Mouse (Mus musculus) embryonic facial prominence, embryonic 13.5 days (tissue): ENCODE data around the gene Ywhae. TPM values are rescaled to one million over a fixed set of nuclear protein-coding genes. Genes with fewer than 3 reads are reported as not detected.
"Not testable (repeated sequence)": the region's sequence is repeated elsewhere in the genome, so short reads cannot be mapped to it uniquely, and the experiment has no call there.

Source experiments
- ATAC-seq: fragments of 200-750 bp; cut with Nextera tagmentation; 2 replicates; pipeline ENCODE4 v1.8.0; 2017; ENCODE audit warnings: low read depth; ENCODE audit not compliant: insufficient number of reproducible peaks, insufficient read depth, low FRiP score, low TSS enrichment
- H3K27ac ChIP-seq: fragments of 300-500 bp; sonication (generic); 2 replicates; pipeline ENCODE4 v1.5.1; 2015; ENCODE audit warnings: moderate library complexity, mild to moderate bottlenecking, inconsistent platforms
- H3K27me3 ChIP-seq: fragments of 300-500 bp; sonication (generic); 2 replicates; pipeline ENCODE4 v1.6.1; 2015; ENCODE audit warnings: mild to moderate bottlenecking, inconsistent platforms
- H3K36me3 ChIP-seq: fragments of 300-500 bp; sonication (generic); 2 replicates; pipeline ENCODE4 v1.6.1; 2015; ENCODE audit warnings: mild to moderate bottlenecking, inconsistent platforms
- H3K4me1 ChIP-seq: fragments of 300-500 bp; sonication (generic); 2 replicates; pipeline ENCODE4 v1.6.1; 2015; ENCODE audit warnings: inconsistent platforms
- H3K4me2 ChIP-seq: fragments of 300-500 bp; sonication (generic); 2 replicates; pipeline ENCODE4 v1.6.1; 2015; ENCODE audit warnings: moderate library complexity, mild to moderate bottlenecking, inconsistent platforms
- H3K4me3 ChIP-seq: fragments of 300-500 bp; sonication (generic); 2 replicates; pipeline ENCODE4 v1.5.1; 2015; ENCODE audit warnings: mild to moderate bottlenecking, inconsistent platforms
- H3K9ac ChIP-seq: fragments of 300-500 bp; sonication (generic); 2 replicates; pipeline ENCODE4 v1.6.1; 2015; ENCODE audit warnings: mild to moderate bottlenecking, inconsistent platforms
- H3K9me3 ChIP-seq: fragments of 300-500 bp; sonication (generic); 2 replicates; pipeline ENCODE4 v1.6.1; 2016; ENCODE audit warnings: inconsistent platforms
- WGBS: fragments of 180-500 bp; shearing (Covaris S2); methylation state at CpG from one replicate; pipeline ENCODE4 v1.1.7; 2015; ENCODE audit warnings: mixed read lengths; 5-methylcytosine and 5-hydroxymethylcytosine counted together
- polyA plus RNA-seq: library from polyadenylated mRNA; unstranded; fragments of >200 nt; fragmentation: Nextera tagmentation; extraction: Ambion mirVana; gene quantifications from 2 replicates; pipeline ENCODE4 v1.2.1, GENCODE M21; 2015

Ywhae gene
- polyA plus RNA-seq, result 959 and 992 TPM in 2 replicates

- H3K4me1 ChIP-seq, result peaks cover 40% of the 10 kb centered on the region
- H3K36me3 ChIP-seq, result no peaks in the 10 kb centered on the region; the same call in 1 of the 2 replicates
- H3K9me3 ChIP-seq, result no peaks in the 10 kb centered on the region
- peaks cover 4% of the 10 kb centered on the region; the same call in 1 of the 2 replicates for H3K27me3 ChIP-seq
- 1% methylated on average over 72 of the region's 76 CpGs for WGBS
- H3K27ac ChIP-seq, result peak within 1 kb of the TSS; percentile 98
- peak within 1 kb of the TSS; percentile 68 for H3K4me3 ChIP-seq
- H3K9ac ChIP-seq, result peak within 1 kb of the TSS; percentile 96
- peak within 1 kb of the TSS; percentile 81 for H3K4me2 ChIP-seq
- peak; percentile 91 for ATAC-seq
Observed at GRCm38 (mm10) chr11:75732434-75733226, at the start of gene Ywhae. Gene Ywhae, plus strand, starts transcription at chr11:75732869.

DNA sequence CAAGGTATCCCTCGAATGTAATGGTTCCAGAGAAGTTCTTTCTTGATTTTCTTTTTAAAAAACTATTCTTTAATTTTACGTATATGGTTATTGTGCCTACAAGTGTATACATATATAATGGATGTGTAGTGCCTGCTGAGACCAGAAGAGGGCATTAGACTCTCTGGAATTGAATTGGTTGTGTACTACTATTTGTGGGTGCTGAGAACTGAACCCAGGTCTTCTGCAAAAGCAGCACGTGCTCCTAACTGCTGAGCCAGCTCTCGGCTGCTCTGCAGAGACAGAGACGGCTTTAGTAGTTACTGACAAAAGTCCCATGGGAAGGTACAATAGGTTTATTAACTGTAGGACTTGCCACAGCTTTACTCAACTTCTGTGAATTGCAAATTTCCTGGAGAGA, 48.2 kb upstream of the Ywhae start:
- H3K4me2 ChIP-seq, result no peak overlapping the region
- H3K9ac ChIP-seq, result no peak overlapping the region
- no peak for ATAC-seq
- H3K27me3 ChIP-seq, result no peaks in the 10 kb centered on the region
- no peak overlapping the region for H3K4me3 ChIP-seq
- peaks cover 22% of the 10 kb centered on the region for H3K4me1 ChIP-seq
- WGBS, result 93% methylated on average over 5 of the region's 5 CpGs
- no peaks in the 10 kb centered on the region; the same call in 1 of the 2 replicates for H3K9me3 ChIP-seq
- no peak overlapping the region for H3K27ac ChIP-seq
- peaks cover 18% of the 10 kb centered on the region for H3K36me3 ChIP-seq

GRCm38 (mm10) chr11:75684956-75685355, 47.7 kb upstream of the Ywhae start:
- no peaks in the 10 kb centered on the region; the same call in 1 of the 2 replicates for H3K9me3 ChIP-seq
- H3K27ac ChIP-seq, result no peak overlapping the region
- H3K4me1 ChIP-seq, result peaks cover 21% of the 10 kb centered on the region
- no peak overlapping the region for H3K9ac ChIP-seq
- H3K4me2 ChIP-seq, result no peak overlapping the region
- no peaks in the 10 kb centered on the region for H3K27me3 ChIP-seq
- WGBS, result 74% methylated on average over 2 of the region's 2 CpGs
- no peak for ATAC-seq
- no peak overlapping the region for H3K4me3 ChIP-seq
- peaks cover 18% of the 10 kb centered on the region for H3K36me3 ChIP-seq

GRCm38 (mm10) chr11:75687343-75687993, 45.2 kb upstream of the Ywhae start:
- H3K9ac ChIP-seq, result no peak overlapping the region; the same call in 1 of the 2 replicates
- H3K27ac ChIP-seq, result no peak overlapping the region; the same call in 1 of the 2 replicates
- H3K4me3 ChIP-seq, result no peak overlapping the region
- no peak for ATAC-seq
- H3K36me3 ChIP-seq, result peaks cover 28% of the 10 kb centered on the region
- no peaks in the 10 kb centered on the region for H3K27me3 ChIP-seq
- 65% methylated on average over 2 of the region's 2 CpGs for WGBS
- no peak overlapping the region for H3K4me2 ChIP-seq
- H3K4me1 ChIP-seq, result peaks cover 10% of the 10 kb centered on the region
- H3K9me3 ChIP-seq, result no peaks in the 10 kb centered on the region; the same call in 1 of the 2 replicates

DNA sequence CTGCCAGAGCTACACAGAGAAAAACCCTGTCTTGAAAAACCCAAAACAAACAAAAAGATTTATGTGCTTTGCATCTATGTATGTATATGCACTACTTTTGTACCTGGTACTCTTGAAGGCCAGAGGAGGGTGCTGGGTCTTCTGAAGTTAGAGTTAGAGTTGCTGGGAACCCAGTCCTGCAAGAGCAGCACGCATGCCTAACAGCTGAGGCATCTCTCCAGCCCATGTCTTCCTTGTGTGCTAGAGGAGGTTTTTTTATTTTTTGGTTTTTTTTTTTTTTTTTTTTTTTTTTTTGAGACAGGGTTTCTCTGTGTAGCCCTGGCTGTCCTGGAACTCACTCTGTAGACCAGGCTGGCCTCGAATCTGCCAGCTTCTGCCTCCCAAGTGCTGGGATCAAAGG, 44.5 kb upstream of the Ywhae start:
- Histone ChIP-seq H3K36me3 (peaks cover 29% of the 10 kb centered on the region), H3K9ac (no peak overlapping the region; the same call in 1 of the 2 replicates), H3K9me3 (no peaks in the 10 kb centered on the region; the same call in 1 of the 2 replicates), H3K27ac (no peak overlapping the region), H3K4me1 (peaks cover 10% of the 10 kb centered on the region), H3K4me3 (no peak overlapping the region), H3K27me3 (no peaks in the 10 kb centered on the region), H3K4me2 (no peak overlapping the region)
- no peak for ATAC-seq
- WGBS, result 87% methylated on average over 2 of the region's 2 CpGs

DNA sequence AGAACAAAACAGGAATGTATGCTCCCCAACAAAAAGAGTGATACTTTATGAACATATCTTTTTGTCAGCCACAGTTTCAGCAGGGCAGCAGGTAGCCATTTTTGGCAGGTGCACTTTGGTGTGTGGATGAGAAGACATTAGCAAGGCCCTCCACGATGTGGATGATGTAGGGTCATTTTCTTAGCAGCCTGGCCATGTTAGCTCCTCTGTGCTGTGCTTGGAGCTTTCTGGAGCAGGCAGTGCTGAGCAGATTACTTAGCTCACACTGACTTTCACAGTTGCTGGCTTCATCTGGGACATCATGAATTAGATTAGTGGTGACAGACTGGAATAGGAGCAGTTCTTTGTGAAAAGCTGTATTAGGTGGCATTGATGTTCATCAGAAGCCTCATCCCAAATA, 42.7 kb upstream of the Ywhae start:
- ATAC-seq, result no peak
- Histone ChIP-seq H3K9ac (no peak overlapping the region), H3K4me2 (no peak overlapping the region), H3K4me1 (peaks cover 9% of the 10 kb centered on the region), H3K27me3 (no peaks in the 10 kb centered on the region), H3K36me3 (peaks cover 32% of the 10 kb centered on the region), H3K9me3 (no peaks in the 10 kb centered on the region), H3K4me3 (no peak overlapping the region), H3K27ac (no peak overlapping the region)
- 88% methylated on average over 1 of the region's 1 CpGs for WGBS

- H3K9me3 ChIP-seq, result no peaks in the 10 kb centered on the region
- H3K9ac ChIP-seq, result no peak overlapping the region
- ATAC-seq, result no peak
- H3K27ac ChIP-seq, result no peak overlapping the region
- peaks cover 7% of the 10 kb centered on the region for H3K4me1 ChIP-seq
- peaks cover 32% of the 10 kb centered on the region for H3K36me3 ChIP-seq
- H3K4me2 ChIP-seq, result no peak overlapping the region
- no peaks in the 10 kb centered on the region for H3K27me3 ChIP-seq
- no peak overlapping the region for H3K4me3 ChIP-seq
Observed at GRCm38 (mm10) chr11:75691047-75691446, 41.6 kb upstream of the Ywhae start.

DNA sequence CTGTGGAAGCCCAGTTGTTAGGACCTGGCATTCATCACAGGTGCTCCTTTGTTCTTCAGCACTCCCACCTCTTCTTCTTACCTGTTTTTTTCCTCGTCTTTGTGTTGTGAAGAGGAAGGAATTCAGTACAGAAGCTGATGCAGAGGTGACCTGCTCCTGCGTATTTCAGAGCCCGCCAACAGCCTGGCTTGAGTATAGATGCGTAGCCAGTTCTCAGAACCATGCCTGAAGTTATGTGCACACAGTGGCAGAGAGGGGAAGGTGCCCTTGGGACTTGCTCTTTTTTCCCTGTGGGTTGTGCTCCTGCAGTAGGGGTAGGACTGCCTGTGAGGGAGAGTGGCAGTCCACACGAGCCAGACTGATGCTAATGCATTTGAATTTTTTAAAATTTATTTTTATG, 39.1 kb upstream of the Ywhae start:
- Histone ChIP-seq H3K4me3 (no peak overlapping the region), H3K9me3 (no peaks in the 10 kb centered on the region), H3K9ac (no peak overlapping the region), H3K36me3 (peaks cover 58% of the 10 kb centered on the region), H3K4me1 (no peaks in the 10 kb centered on the region), H3K27me3 (no peaks in the 10 kb centered on the region), H3K4me2 (no peak overlapping the region), H3K27ac (no peak overlapping the region)
- no peak for ATAC-seq
- 88% methylated on average over 5 of the region's 5 CpGs for WGBS

DNA sequence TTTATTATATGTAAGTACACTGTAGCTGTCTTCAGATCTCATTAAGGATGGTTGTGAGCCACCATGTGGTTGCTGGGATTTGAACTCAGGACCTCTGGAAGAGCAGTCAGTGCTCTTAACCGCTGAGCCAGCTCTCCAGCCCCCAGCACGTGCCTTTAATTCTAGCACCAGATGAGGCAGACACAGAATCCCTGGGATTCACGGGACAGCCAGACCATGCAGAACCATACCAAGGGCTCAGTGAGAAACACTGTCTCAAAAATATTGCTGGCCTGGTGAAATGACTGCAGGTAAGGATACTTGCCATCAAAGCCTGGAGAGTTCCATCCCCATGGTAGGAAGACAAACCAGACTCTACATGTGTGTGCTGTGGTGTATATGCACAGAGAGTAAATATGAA, 35.2 kb upstream of the Ywhae start:
- 91% methylated on average over 3 of the region's 3 CpGs for WGBS

GRCm38 (mm10) chr11:75700557-75700956, 32.1 kb upstream of the Ywhae start:
- Histone ChIP-seq H3K9ac (no peak overlapping the region), H3K36me3 (peaks cover 84% of the 10 kb centered on the region), H3K27me3 (no peaks in the 10 kb centered on the region), H3K27ac (no peak overlapping the region), H3K4me2 (no peak overlapping the region), H3K4me3 (no peak overlapping the region), H3K4me1 (no peaks in the 10 kb centered on the region), H3K9me3 (no peaks in the 10 kb centered on the region)
- ATAC-seq, result no peak
- WGBS, result 95% methylated on average over 5 of the region's 5 CpGs

More for the DNA sequence above, 35.2 kb upstream of the Ywhae start:
- not testable (repeated sequence) for H3K4me1 ChIP-seq, H3K9ac ChIP-seq, H3K4me3 ChIP-seq, ATAC-seq, H3K27ac ChIP-seq, H3K27me3 ChIP-seq, H3K4me2 ChIP-seq, H3K9me3 ChIP-seq
- H3K36me3 ChIP-seq, result peaks cover 78% of the 10 kb centered on the region

GRCm38 (mm10) chr11:75702761-75703160, 29.9 kb upstream of the Ywhae start:
- no peak for ATAC-seq
- no peak overlapping the region for H3K27ac ChIP-seq
- no peaks in the 10 kb centered on the region for H3K27me3 ChIP-seq
- no peak overlapping the region for H3K9ac ChIP-seq
- no peak overlapping the region for H3K4me2 ChIP-seq
- 0 out of 2 replicates have a peak, but pooled peaks cover 2% of the 10 kb centered on the region for H3K9me3 ChIP-seq
- no peaks in the 10 kb centered on the region for H3K4me1 ChIP-seq
- peaks cover 84% of the 10 kb centered on the region for H3K36me3 ChIP-seq
- 92% methylated on average over 6 of the region's 6 CpGs for WGBS
- no peak overlapping the region for H3K4me3 ChIP-seq

DNA sequence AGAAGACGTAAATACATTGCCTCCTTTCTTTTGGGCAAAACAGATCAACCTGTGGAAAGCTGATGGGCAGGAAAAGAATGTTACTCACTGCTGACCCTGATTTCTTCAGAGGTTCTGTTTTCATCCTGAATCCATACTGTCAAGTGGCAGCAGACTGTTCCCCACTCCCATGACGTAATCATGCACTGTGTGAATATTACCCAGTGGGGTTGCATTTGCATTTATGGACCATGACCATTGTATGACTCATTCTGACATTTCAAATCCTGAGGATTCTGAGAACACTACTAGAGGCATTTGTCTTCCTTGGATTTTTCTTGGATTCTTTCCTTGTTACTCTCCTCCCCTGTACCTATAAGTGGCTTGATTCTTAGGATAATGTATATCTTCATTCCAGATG, 28.9 kb upstream of the Ywhae start:
- ATAC-seq, result no peak
- Histone ChIP-seq H3K27ac (no peak overlapping the region), H3K4me3 (no peak overlapping the region), H3K9ac (no peak overlapping the region), H3K27me3 (no peaks in the 10 kb centered on the region), H3K36me3 (peaks cover 76% of the 10 kb centered on the region), H3K4me1 (no peaks in the 10 kb centered on the region), H3K4me2 (no peak overlapping the region), H3K9me3 (0 out of 2 replicates have a peak, but pooled peaks cover 3% of the 10 kb centered on the region)
- WGBS, result 91% methylated on average over 2 of the region's 2 CpGs
